Mouse (Mus musculus) hindbrain, embryonic 10.5 days (tissue): Measurements from ENCODE around the gene Hoxa10. TPM values are rescaled to one million over a fixed set of nuclear protein-coding genes. Genes with fewer than 3 reads are reported as not detected.

Experiments used
- DNase-seq: peaks from one replicate; pipeline ENCODE4 v3.0.0-alpha.2; 2017; ENCODE audit warnings: low spot score
- H3K27ac ChIP-seq: fragments of 300-500 bp; sonication (generic); 2 replicates; pipeline ENCODE4 v1.5.1; 2016; ENCODE audit warnings: mild to moderate bottlenecking, moderate library complexity
- H3K27me3 ChIP-seq: fragments of 300-500 bp; sonication (generic); 2 replicates; pipeline ENCODE4 v1.6.1; 2016; ENCODE audit warnings: mild to moderate bottlenecking; ENCODE audit not compliant: poor library complexity, insufficient read depth, severe bottlenecking
- H3K36me3 ChIP-seq: fragments of 300-500 bp; sonication (generic); 2 replicates; pipeline ENCODE4 v1.6.1; 2016; ENCODE audit warnings: mild to moderate bottlenecking, moderate library complexity
- H3K4me1 ChIP-seq: fragments of 300-500 bp; sonication (generic); replicated peaks from 2 replicates; pipeline ENCODE4 v1.6.1; 2016; ENCODE audit warnings: mild to moderate bottlenecking
- H3K4me3 ChIP-seq: fragments of 300-500 bp; sonication (generic); 2 replicates; pipeline ENCODE4 v1.5.1; 2016; ENCODE audit warnings: mild to moderate bottlenecking, moderate library complexity
- H3K9me3 ChIP-seq: fragments of 300-500 bp; sonication (generic); 2 replicates; pipeline ENCODE4 v1.6.1; 2016; ENCODE audit warnings: mild to moderate bottlenecking, moderate library complexity
- WGBS: fragments of 180-500 bp; shearing (Covaris S2); methylation state at CpG from one replicate; pipeline ENCODE4 v1.1.7; 2016; 5-methylcytosine and 5-hydroxymethylcytosine counted together
- polyA plus RNA-seq: library from polyadenylated mRNA; unstranded; fragments of >200 nt; fragmentation: Nextera tagmentation; extraction: Ambion mirVana; gene quantifications from 2 replicates; pipeline ENCODE4 v1.2.1, GENCODE M21; 2016

Hoxa10 gene
- polyA plus RNA-seq, 1 experiment from 2014 or later: not detected

DNA sequence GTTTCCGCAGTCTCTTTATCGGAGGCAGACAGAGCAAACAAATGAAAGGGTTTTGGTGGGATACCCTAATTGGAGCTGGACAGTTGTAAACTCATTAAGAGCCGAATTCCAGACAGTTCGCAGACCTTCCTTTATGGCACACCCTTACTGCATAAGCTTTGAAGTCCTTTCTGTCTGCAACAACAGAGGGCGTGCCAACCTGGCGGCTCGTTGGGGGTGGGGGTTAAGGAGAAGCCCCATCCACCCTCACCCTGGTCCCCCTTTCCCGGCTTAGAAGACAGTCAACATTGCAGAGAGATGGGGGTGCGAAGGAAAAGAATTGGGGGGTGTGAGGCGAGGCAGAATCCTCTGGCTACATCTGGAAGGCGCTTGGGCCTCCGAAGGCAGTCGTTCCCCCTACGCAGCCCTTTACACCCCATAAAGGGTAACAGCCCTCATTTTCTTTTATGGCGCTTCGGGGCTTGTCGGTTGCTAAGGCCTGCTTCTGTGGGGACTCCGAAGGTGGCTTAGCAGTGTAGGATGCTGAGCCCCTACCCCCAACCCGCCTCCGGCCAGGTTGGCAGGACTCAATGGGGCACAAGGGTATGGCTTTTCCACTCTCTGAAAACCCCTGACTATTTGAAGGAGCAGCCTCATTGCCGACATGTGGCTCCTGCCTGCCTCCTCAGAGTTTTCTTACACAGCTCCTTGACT lies 18.5 kb downstream of the Hoxa10 start:
- no peak for DNase-seq
- Histone ChIP-seq H3K27ac (no peak overlapping the region), H3K27me3 (peaks cover 100% of the 10 kb centered on the region), H3K9me3 (no peaks in the 10 kb centered on the region), H3K4me1 (peaks cover 22% of the 10 kb centered on the region), H3K4me3 (peak overlapping the region; percentile 53), H3K36me3 (no peaks in the 10 kb centered on the region)
- WGBS: 7% methylated on average over 21 of the region's 21 CpGs

DNA sequence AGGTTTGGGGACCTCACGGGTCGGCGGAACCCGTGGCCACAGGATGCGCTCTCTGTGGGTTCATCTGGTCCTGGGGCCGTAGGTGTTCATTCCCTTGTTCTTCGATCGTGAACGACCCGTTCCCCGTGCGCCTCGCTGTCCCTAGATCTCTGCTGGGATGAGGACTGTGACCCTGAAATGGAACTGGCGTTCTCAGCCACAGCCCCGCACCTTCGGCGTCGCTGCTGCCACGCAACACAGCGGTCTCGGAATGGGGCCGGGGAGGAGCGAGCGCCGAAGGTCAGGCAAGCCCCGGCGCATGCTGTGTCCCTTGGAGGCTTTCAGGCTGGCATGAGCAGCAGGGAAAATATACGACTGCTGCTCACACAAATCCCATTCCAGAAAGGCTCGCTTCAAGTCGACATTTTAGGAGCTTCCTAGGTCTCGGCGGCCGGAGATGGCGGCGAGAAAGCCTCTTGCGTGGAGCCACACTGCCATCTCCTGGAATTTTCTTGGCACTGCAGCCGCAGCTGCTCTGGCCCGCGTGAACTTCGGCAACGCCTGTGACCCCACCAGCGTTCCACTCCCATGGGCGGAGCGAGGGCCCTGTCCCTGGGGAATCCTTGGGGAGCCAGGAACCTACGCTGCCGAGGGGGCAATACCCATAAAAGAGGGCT lies 19.2 kb downstream of the Hoxa10 start, which contains the start of gene Hoxa7:
Gene Hoxa7, minus strand, starts transcription at position 518 of the 656 bp plus-strand sequence.
- H3K4me1 ChIP-seq: peaks cover 26% of the 10 kb centered on the region
- 1% methylated on average over 46 of the region's 46 CpGs for WGBS

GRCm38 (mm10) chr6:52220865-52221310 lies 19.8 kb downstream of the Hoxa10 start:
- no peaks in the 10 kb centered on the region for H3K36me3 ChIP-seq
- WGBS: 7% methylated on average over 12 of the region's 12 CpGs
- no peaks in the 10 kb centered on the region for H3K9me3 ChIP-seq
- H3K27me3 ChIP-seq: peaks cover 100% of the 10 kb centered on the region
- no peak overlapping the region for H3K27ac ChIP-seq
- peaks cover 25% of the 10 kb centered on the region for H3K4me1 ChIP-seq
- no peak for DNase-seq
- H3K4me3 ChIP-seq: peak overlapping the region; percentile 53

More for the DNA sequence above, 19.2 kb downstream of the Hoxa10 start, which contains the start of gene Hoxa7:
- Histone ChIP-seq H3K4me3 (peak within 1 kb of the TSS; percentile 53), H3K27me3 (peaks cover 100% of the 10 kb centered on the region), H3K9me3 (no peaks in the 10 kb centered on the region), H3K27ac (no peak within 1 kb of the TSS), H3K36me3 (no peaks in the 10 kb centered on the region)
- peak; percentile 90 for DNase-seq

- WGBS: 11% methylated on average over 32 of the region's 32 CpGs
Observed at GRCm38 (mm10) chr6:52220003-52220864, 20.4 kb downstream of the Hoxa10 start.

GRCm38 (mm10) chr6:52219234-52219942 lies 21.3 kb downstream of the Hoxa10 start:
- no peaks in the 10 kb centered on the region for H3K9me3 ChIP-seq
- H3K4me1 ChIP-seq: peaks cover 22% of the 10 kb centered on the region
- no peak for DNase-seq
- peaks cover 100% of the 10 kb centered on the region for H3K27me3 ChIP-seq
- WGBS: 21% methylated on average over 9 of the region's 9 CpGs
- no peaks in the 10 kb centered on the region for H3K36me3 ChIP-seq
- no peak overlapping the region for H3K27ac ChIP-seq
- no peak overlapping the region for H3K4me3 ChIP-seq

More at GRCm38 (mm10) chr6:52220003-52220864, 20.4 kb downstream of the Hoxa10 start:
- Histone ChIP-seq H3K4me1 (peaks cover 22% of the 10 kb centered on the region), H3K27ac (no peak overlapping the region), H3K9me3 (no peaks in the 10 kb centered on the region), H3K27me3 (peaks cover 100% of the 10 kb centered on the region), H3K4me3 (no peak overlapping the region), H3K36me3 (no peaks in the 10 kb centered on the region)
- peak; percentile 67 for DNase-seq

- Histone ChIP-seq H3K4me1 (peaks cover 22% of the 10 kb centered on the region), H3K9me3 (no peaks in the 10 kb centered on the region), H3K27me3 (peaks cover 100% of the 10 kb centered on the region), H3K36me3 (no peaks in the 10 kb centered on the region), H3K4me3 (no peak overlapping the region), H3K27ac (no peak overlapping the region)
- 11% methylated on average over 14 of the region's 14 CpGs for WGBS
- DNase-seq: no peak
Observed at GRCm38 (mm10) chr6:52218643-52219215, 21.9 kb downstream of the Hoxa10 start.

- Histone ChIP-seq H3K9me3 (no peaks in the 10 kb centered on the region), H3K27me3 (peaks cover 100% of the 10 kb centered on the region), H3K4me3 (peak overlapping the region; percentile 45; the same call in 1 of the 2 replicates), H3K27ac (no peak overlapping the region), H3K4me1 (peaks cover 22% of the 10 kb centered on the region), H3K36me3 (no peaks in the 10 kb centered on the region)
- WGBS: 4% methylated on average over 23 of the region's 23 CpGs
- DNase-seq: no peak
Observed at GRCm38 (mm10) chr6:52217895-52218642, 22.6 kb downstream of the Hoxa10 start.

DNA sequence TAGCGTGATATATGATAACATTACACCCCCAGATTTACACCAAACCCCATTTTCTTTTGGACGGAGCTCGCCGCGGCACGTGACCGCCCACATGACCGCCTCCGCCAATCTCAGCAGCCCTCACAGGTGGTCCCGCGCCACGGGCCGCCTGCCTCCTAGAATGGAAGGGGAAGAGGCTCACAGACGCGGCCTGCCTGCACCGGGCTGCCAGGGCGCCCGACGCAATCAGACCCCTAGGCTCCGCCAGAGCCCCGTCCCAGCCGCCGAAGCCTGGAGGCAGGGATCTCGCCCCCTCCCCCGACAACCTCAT lies 23.2 kb downstream of the Hoxa10 start:
- Histone ChIP-seq H3K4me1 (peaks cover 22% of the 10 kb centered on the region), H3K36me3 (no peaks in the 10 kb centered on the region), H3K27me3 (peaks cover 100% of the 10 kb centered on the region), H3K4me3 (peak overlapping the region; percentile 45), H3K9me3 (no peaks in the 10 kb centered on the region), H3K27ac (no peak overlapping the region)
- DNase-seq: peak; percentile 77
- under 1% methylated on average over 25 of the region's 25 CpGs for WGBS

DNA sequence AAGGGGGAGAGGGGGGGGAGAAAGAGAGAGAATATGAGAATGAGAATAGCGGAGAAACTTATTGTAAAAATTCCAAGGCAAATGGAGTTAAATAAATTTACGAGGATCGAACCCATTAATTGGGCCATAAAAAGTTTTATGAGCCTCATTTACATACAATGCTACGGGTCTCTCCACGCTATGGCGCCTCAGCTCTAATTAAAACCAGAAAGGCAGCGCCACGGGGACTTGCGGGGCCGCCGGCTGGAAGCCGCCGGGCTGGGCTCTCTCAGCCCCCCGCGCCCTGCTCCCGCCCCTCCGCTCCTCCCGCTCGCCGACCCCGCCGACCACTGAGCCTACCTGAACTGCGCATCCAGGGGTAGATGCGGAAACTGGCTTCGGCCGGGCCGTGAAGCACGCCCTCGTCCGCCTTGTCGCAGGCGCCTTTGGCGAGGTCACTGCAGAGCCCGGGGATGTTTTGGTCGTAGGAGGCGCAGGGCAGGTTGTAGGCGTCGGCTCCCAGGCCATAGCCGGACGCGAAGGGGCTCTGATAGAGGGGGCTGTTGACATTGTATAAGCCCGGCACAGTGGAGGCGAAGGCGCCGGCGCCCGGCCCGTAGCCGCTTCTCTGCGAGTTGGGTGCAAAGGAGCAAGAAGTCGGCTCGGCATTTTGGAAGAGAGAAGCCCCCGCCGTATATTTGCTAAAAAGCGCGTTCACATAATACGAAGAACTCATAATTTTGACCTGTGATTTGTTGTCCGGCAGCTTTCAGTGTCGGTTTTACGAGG lies 23.8 kb downstream of the Hoxa10 start:
- H3K4me3 ChIP-seq: peak overlapping the region; percentile 45
- WGBS: 2% methylated on average over 60 of the region's 60 CpGs
- no peak overlapping the region for H3K27ac ChIP-seq

GRCm38 (mm10) chr6:52215771-52216535 lies 24.7 kb downstream of the Hoxa10 start:
- H3K27me3 ChIP-seq: peaks cover 100% of the 10 kb centered on the region
- H3K36me3 ChIP-seq: no peaks in the 10 kb centered on the region
- H3K4me3 ChIP-seq: no peak overlapping the region
- peaks cover 11% of the 10 kb centered on the region for H3K4me1 ChIP-seq
- H3K9me3 ChIP-seq: no peaks in the 10 kb centered on the region
- H3K27ac ChIP-seq: no peak overlapping the region
- no peak for DNase-seq
- 2% methylated on average over 30 of the region's 30 CpGs for WGBS

More for the DNA sequence above, 23.8 kb downstream of the Hoxa10 start:
- Histone ChIP-seq H3K27me3 (peaks cover 100% of the 10 kb centered on the region), H3K36me3 (no peaks in the 10 kb centered on the region), H3K9me3 (no peaks in the 10 kb centered on the region), H3K4me1 (peaks cover 20% of the 10 kb centered on the region)
- DNase-seq: peak; percentile 68
